Comparison of ENCODE assay signal across 25 mouse cellular contexts in the genomic region with DNA sequence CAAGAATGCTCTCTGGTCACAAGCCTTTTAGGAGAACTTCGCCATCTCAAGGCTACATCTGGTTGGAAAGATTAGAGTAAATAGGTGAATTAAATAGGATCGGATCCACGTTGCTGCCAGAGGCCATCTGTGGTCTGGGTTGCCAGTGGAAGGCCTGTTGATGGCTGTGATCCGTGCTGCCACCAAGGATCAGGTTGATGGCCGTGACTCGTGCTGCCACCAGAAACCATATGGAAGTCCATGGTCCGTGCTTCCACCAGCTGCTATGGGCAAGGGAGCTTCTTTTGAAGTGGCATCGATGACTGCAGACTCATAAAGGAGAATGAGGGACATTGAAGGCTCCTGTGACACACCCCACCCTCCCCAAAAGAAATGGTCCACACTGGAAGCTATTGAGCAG.
"Had no signal": no experiment of that assay in that cellular context is flagged by ENCODE, and none has a peak within 500 bp of the region (broad histone marks: within the 10 kb centered on the region; RNA-seq: fewer than 3 reads in every experiment).

No protein-coding gene starts in this region.

- ATAC-seq: inflammation-experienced regulatory T-cells, adult 6 months; intestine, embryonic 15.5 days; intestine, postnatal 0 days; liver, postnatal 0 days had no signal

- H3K9ac ChIP-seq: heart, embryonic 12.5 days; hindbrain, embryonic 12.5 days; hindbrain, embryonic 15.5 days; intestine, embryonic 15.5 days; kidney, embryonic 15.5 days; limb, embryonic 12.5 days; liver, embryonic 13.5 days; liver, embryonic 15.5 days; liver, postnatal 0 days had no signal

- H3K36me3 ChIP-seq: heart, embryonic 10.5 days; heart, embryonic 12.5 days; hindbrain, embryonic 10.5 days; hindbrain, embryonic 12.5 days; hindbrain, embryonic 15.5 days; intestine, embryonic 15.5 days; kidney, embryonic 15.5 days; limb, embryonic 10.5 days; limb, embryonic 12.5 days; liver, embryonic 13.5 days; liver, embryonic 15.5 days had no signal

- H3K27ac ChIP-seq: gastrocnemius, adult 2 months; heart, embryonic 10.5 days; hindbrain, embryonic 10.5 days; hindbrain, embryonic 12.5 days; hindbrain, embryonic 15.5 days; intestine, embryonic 15.5 days; kidney, embryonic 15.5 days; layer of hippocampus, adult 2 months; left cerebral cortex, adult 2 months; limb, embryonic 10.5 days; limb, embryonic 12.5 days; liver, embryonic 13.5 days; liver, embryonic 15.5 days had no signal

- H3K9me3 ChIP-seq: heart, embryonic 10.5 days; heart, embryonic 12.5 days; hindbrain, embryonic 10.5 days; hindbrain, embryonic 12.5 days; hindbrain, embryonic 15.5 days; intestine, embryonic 15.5 days; kidney, embryonic 15.5 days; limb, embryonic 10.5 days; limb, embryonic 12.5 days; liver, embryonic 13.5 days; liver, embryonic 15.5 days had no signal

- H3K4me3 ChIP-seq: gastrocnemius, adult 2 months; heart, embryonic 10.5 days; heart, embryonic 12.5 days; hindbrain, embryonic 10.5 days; hindbrain, embryonic 12.5 days; hindbrain, embryonic 15.5 days; intestine, embryonic 15.5 days; kidney, embryonic 15.5 days; layer of hippocampus, adult 2 months; left cerebral cortex, adult 2 months; limb, embryonic 10.5 days; limb, embryonic 12.5 days; liver, embryonic 13.5 days; liver, embryonic 15.5 days had no signal

- H3K4me2 ChIP-seq: heart, embryonic 12.5 days; hindbrain, embryonic 12.5 days; hindbrain, embryonic 15.5 days; intestine, embryonic 15.5 days; kidney, embryonic 15.5 days; limb, embryonic 12.5 days; liver, embryonic 13.5 days; liver, embryonic 15.5 days had no signal

- H3K27me3 ChIP-seq: heart, embryonic 12.5 days; hindbrain, embryonic 12.5 days; hindbrain, embryonic 15.5 days; intestine, embryonic 15.5 days; kidney, embryonic 15.5 days; limb, embryonic 12.5 days; liver, embryonic 13.5 days; liver, embryonic 15.5 days had no signal

- DNase-seq: gastrocnemius, adult 2 months; gastrocnemius, postnatal 10 days; gastrocnemius, postnatal 25 days; heart, adult 18-20 months; heart, postnatal 10 days; heart, postnatal 4 days; kidney, adult 18-20 months; kidney, postnatal 14 days; liver; liver, embryonic 13.5 days; liver, postnatal 0 days had no signal
